Mouse (Mus musculus) midbrain, embryonic 14.5 days (tissue): ENCODE results near the gene Nr4a2. TPM values are rescaled to one million over a fixed set of nuclear protein-coding genes. Genes with fewer than 3 reads are reported as not detected.

ENCODE experiments used
- ATAC-seq: fragments of 200-750 bp; cut with Nextera tagmentation; 2 replicates; pipeline ENCODE4 v1.8.0; 2017; ENCODE audit warnings: moderate number of reproducible peaks, moderate library complexity; ENCODE audit not compliant: low FRiP score, low TSS enrichment
- DNase-seq: peaks from one replicate; pipeline ENCODE4 v3.0.0-alpha.2; 2015
- H3K27ac ChIP-seq: fragments of 300-500 bp; sonication (generic); replicated peaks from 2 replicates; pipeline ENCODE4 v1.5.1; 2014; ENCODE audit warnings: mild to moderate bottlenecking, low read depth, low read length, moderate library complexity
- H3K27me3 ChIP-seq: fragments of 300-500 bp; sonication (generic); 2 replicates; pipeline ENCODE4 v1.6.1; 2014; ENCODE audit warnings: low read length, control low read depth, mixed read lengths; ENCODE audit not compliant: control insufficient read depth, insufficient read depth
- H3K36me3 ChIP-seq: fragments of 300-500 bp; sonication (generic); 2 replicates; pipeline ENCODE4 v1.6.1; 2014; ENCODE audit warnings: low read length, control low read depth; ENCODE audit not compliant: control insufficient read depth, insufficient read depth
- H3K4me1 ChIP-seq: fragments of 300-500 bp; sonication (generic); 2 replicates; pipeline ENCODE4 v1.6.1; 2014; ENCODE audit warnings: mild to moderate bottlenecking, antibody characterized with exemption, low read length, control low read depth; ENCODE audit not compliant: control insufficient read depth, insufficient read depth
- H3K4me2 ChIP-seq: fragments of 300-500 bp; sonication (generic); 2 replicates; pipeline ENCODE4 v1.6.1; 2014; ENCODE audit warnings: mild to moderate bottlenecking, low read length, moderate library complexity
- H3K4me3 ChIP-seq: fragments of 300-500 bp; sonication (generic); replicated peaks from 2 replicates; pipeline ENCODE4 v1.5.1; 2014; ENCODE audit warnings: low read depth, low read length
- H3K9ac ChIP-seq: fragments of 300-500 bp; sonication (generic); replicated peaks from 2 replicates; pipeline ENCODE4 v1.6.1; 2014; ENCODE audit warnings: mild to moderate bottlenecking, low read length, moderate library complexity
- H3K9me3 ChIP-seq: fragments of 300-500 bp; sonication (generic); 2 replicates; pipeline ENCODE4 v1.6.1; 2016; ENCODE audit warnings: low read length, control low read depth, mixed read lengths; ENCODE audit not compliant: control insufficient read depth
- WGBS: fragments of 180-500 bp; shearing (Covaris S2); extraction: QIAGEN DNeasy Blood & Tissue Kit; methylation state at CpG from one replicate; pipeline ENCODE4 v1.1.7; 2014; 5-methylcytosine and 5-hydroxymethylcytosine counted together
- polyA plus RNA-seq: library from polyadenylated mRNA; unstranded; fragments of >200 nt; fragmentation: Nextera tagmentation; extraction: Ambion mirVana; gene quantifications from 2 replicates; pipeline ENCODE4 v1.2.1, GENCODE M21; 2014

The Nr4a2 gene
- 23.8 and 30.9 TPM in 2 replicates for polyA plus RNA-seq

- ATAC-seq (peak; percentile 91), DNase-seq (peak; percentile 87)
- Histone ChIP-seq H3K27me3 (peaks cover 53% of the 10 kb centered on the region), H3K4me1 (no peaks in the 10 kb centered on the region), H3K9ac (peak within 1 kb of the TSS; percentile 69), H3K36me3 (no peaks in the 10 kb centered on the region), H3K9me3 (no peaks in the 10 kb centered on the region), H3K4me3 (peak within 1 kb of the TSS; percentile 72), H3K27ac (peak within 1 kb of the TSS; percentile 41; the same call in 1 of the 2 replicates), H3K4me2 (peak within 1 kb of the TSS; percentile 98)
- 9% methylated on average over 48 of the region's 69 CpGs for WGBS
These were observed at the start of gene Nr4a2 for GRCm38 (mm10) chr2:57123991-57124840. Gene Nr4a2, minus strand, starts transcription at chr2:57124003.

- Histone ChIP-seq H3K36me3 (no peaks in the 10 kb centered on the region), H3K9ac (no peak overlapping the region), H3K4me2 (no peak overlapping the region), H3K4me1 (no peaks in the 10 kb centered on the region), H3K4me3 (no peak overlapping the region), H3K9me3 (no peaks in the 10 kb centered on the region), H3K27me3 (no peaks in the 10 kb centered on the region), H3K27ac (no peak overlapping the region)
- ATAC-seq (no peak), DNase-seq (no peak)
- WGBS = 83% methylated on average over 1 of the region's 1 CpGs
These were observed 41.6 kb upstream of the Nr4a2 start for GRCm38 (mm10) chr2:57165416-57165815.

- DNase-seq = no peak
- WGBS = 91% methylated on average over 9 of the region's 9 CpGs
- no peak for ATAC-seq
These were observed 33.0 kb upstream of the Nr4a2 start for GRCm38 (mm10) chr2:57156814-57157213.

GRCm38 (mm10) chr2:57149796-57150195 is 26.0 kb upstream of the Nr4a2 start:
- H3K4me3 ChIP-seq = no peak overlapping the region
- no peaks in the 10 kb centered on the region for H3K27me3 ChIP-seq
- no peak for ATAC-seq
- H3K36me3 ChIP-seq = no peaks in the 10 kb centered on the region
- 87% methylated on average over 4 of the region's 4 CpGs for WGBS
- DNase-seq = no peak
- H3K9me3 ChIP-seq = no peaks in the 10 kb centered on the region
- H3K4me2 ChIP-seq = no peak overlapping the region
- H3K4me1 ChIP-seq = no peaks in the 10 kb centered on the region
- H3K27ac ChIP-seq = no peak overlapping the region
- H3K9ac ChIP-seq = no peak overlapping the region

More at GRCm38 (mm10) chr2:57156814-57157213, 33.0 kb upstream of the Nr4a2 start:
- Histone ChIP-seq H3K9me3 (no peaks in the 10 kb centered on the region), H3K27ac (no peak overlapping the region), H3K9ac (no peak overlapping the region), H3K36me3 (no peaks in the 10 kb centered on the region), H3K4me2 (no peak overlapping the region), H3K27me3 (no peaks in the 10 kb centered on the region), H3K4me1 (no peaks in the 10 kb centered on the region), H3K4me3 (no peak overlapping the region)

GRCm38 (mm10) chr2:57148231-57148630 is 24.4 kb upstream of the Nr4a2 start:
- Histone ChIP-seq H3K4me3 (no peak overlapping the region), H3K4me2 (no peak overlapping the region), H3K27me3 (no peaks in the 10 kb centered on the region), H3K27ac (no peak overlapping the region), H3K9me3 (no peaks in the 10 kb centered on the region), H3K9ac (no peak overlapping the region), H3K4me1 (no peaks in the 10 kb centered on the region), H3K36me3 (no peaks in the 10 kb centered on the region)
- 87% methylated on average over 2 of the region's 2 CpGs for WGBS
- no peak for DNase-seq
- no peak for ATAC-seq

- no peaks in the 10 kb centered on the region for H3K9me3 ChIP-seq
- ATAC-seq (no peak), DNase-seq (no peak)
- no peak overlapping the region for H3K4me3 ChIP-seq
- no peak overlapping the region for H3K9ac ChIP-seq
- no peak overlapping the region for H3K4me2 ChIP-seq
- no peak overlapping the region for H3K27ac ChIP-seq
- no peaks in the 10 kb centered on the region for H3K27me3 ChIP-seq
- no peaks in the 10 kb centered on the region for H3K36me3 ChIP-seq
- WGBS = 93% methylated on average over 5 of the region's 5 CpGs
- H3K4me1 ChIP-seq = no peaks in the 10 kb centered on the region
These were observed 22.0 kb upstream of the Nr4a2 start for GRCm38 (mm10) chr2:57145646-57146421.

- Histone ChIP-seq H3K9ac (no peak overlapping the region), H3K27ac (no peak overlapping the region), H3K27me3 (no peaks in the 10 kb centered on the region), H3K36me3 (no peaks in the 10 kb centered on the region), H3K9me3 (no peaks in the 10 kb centered on the region), H3K4me3 (no peak overlapping the region), H3K4me2 (no peak overlapping the region), H3K4me1 (no peaks in the 10 kb centered on the region)
- WGBS = 91% methylated on average over 6 of the region's 6 CpGs
- DNase-seq (no peak), ATAC-seq (no peak)
These were observed 14.8 kb upstream of the Nr4a2 start for GRCm38 (mm10) chr2:57138594-57138993.

- 75% methylated on average over 4 of the region's 4 CpGs for WGBS
- Histone ChIP-seq H3K9ac (no peak overlapping the region), H3K9me3 (no peaks in the 10 kb centered on the region), H3K4me2 (no peak overlapping the region), H3K36me3 (no peaks in the 10 kb centered on the region), H3K4me1 (no peaks in the 10 kb centered on the region), H3K27me3 (peaks cover 35% of the 10 kb centered on the region), H3K27ac (no peak overlapping the region), H3K4me3 (no peak overlapping the region)
- DNase-seq = no peak
- ATAC-seq = no peak
These were observed 3.7 kb upstream of the Nr4a2 start for GRCm38 (mm10) chr2:57127461-57127860.
